Mouse (Mus musculus): ENCODE measurements around the gene Bnc2. TPM values are rescaled to one million over a fixed set of nuclear protein-coding genes. Genes with fewer than 3 reads are reported as not detected.

Bnc2 gene
- polyA plus RNA-seq, 1 experiment from 2014 or later, result 9.6 TPM

DNA sequence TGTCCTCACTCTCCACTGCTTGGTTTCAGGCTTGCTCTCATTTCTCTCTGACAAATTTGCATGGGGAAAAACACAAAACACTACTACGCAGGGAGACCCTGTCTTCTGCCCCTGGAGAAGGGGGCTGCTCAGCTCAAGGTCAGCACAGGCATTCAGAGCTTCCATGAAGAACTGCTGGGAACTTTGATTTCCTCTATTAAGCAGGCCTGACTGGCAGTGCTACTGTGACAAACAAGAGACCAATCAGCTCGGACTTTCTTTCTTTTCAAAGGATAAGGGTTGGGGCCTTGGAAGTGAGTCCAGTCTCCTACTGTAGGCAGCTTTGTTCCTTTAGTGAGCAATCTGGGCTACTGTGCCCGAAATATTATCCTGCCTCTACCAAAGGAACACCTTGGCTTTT, 400.9 kb downstream of the Bnc2 start:
- no peaks in the 10 kb centered on the region for H3K36me3 ChIP-seq
- H3K27me3 ChIP-seq (replicated peaks), result no peaks in the 10 kb centered on the region
- no peak overlapping the region for H3K27ac ChIP-seq
- 35% methylated on average over 3 of the region's 3 CpGs for WGBS
- H3K4me3 ChIP-seq, result no peak overlapping the region
- H3K9ac ChIP-seq, result no peak overlapping the region
- no peak for ATAC-seq (ENCODE audit: low FRiP score, low read depth)
- no peaks in the 10 kb centered on the region for H3K9me3 ChIP-seq
- H3K4me2 ChIP-seq (replicated peaks), result no peak overlapping the region
- H3K4me1 ChIP-seq, result peaks cover 5% of the 10 kb centered on the region; the same call in 1 of the 2 replicates

DNA sequence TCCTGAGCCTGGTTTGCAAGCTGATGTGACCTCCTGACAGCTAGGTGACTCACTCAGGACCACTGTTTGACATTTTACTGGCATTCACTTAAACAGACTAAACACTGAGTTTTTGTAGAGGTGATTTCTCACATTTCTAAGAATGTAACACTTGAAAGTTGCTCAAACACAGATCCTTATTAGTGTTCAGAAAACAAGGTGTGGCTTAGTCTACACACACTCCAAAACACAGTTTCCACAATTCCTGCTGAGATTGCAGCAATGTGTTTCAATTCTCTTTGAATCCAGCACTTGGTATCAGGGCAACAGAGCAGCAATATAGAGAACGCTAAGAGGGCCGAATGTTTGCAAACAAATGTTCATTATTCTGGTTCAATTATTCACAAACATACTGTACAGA, 402.2 kb downstream of the Bnc2 start:
- H3K27me3 ChIP-seq (replicated peaks), result no peaks in the 10 kb centered on the region
- no peak for ATAC-seq (ENCODE audit: low FRiP score, low read depth)
- H3K36me3 ChIP-seq, result no peaks in the 10 kb centered on the region
- no peaks in the 10 kb centered on the region for H3K9me3 ChIP-seq
- 85% methylated on average over 2 of the region's 2 CpGs for WGBS
- H3K9ac ChIP-seq, result no peak overlapping the region
- no peak overlapping the region for H3K4me2 ChIP-seq (replicated peaks)
- H3K4me3 ChIP-seq, result no peak overlapping the region
- peaks cover 5% of the 10 kb centered on the region; the same call in 1 of the 2 replicates for H3K4me1 ChIP-seq
- no peak overlapping the region for H3K27ac ChIP-seq

DNA sequence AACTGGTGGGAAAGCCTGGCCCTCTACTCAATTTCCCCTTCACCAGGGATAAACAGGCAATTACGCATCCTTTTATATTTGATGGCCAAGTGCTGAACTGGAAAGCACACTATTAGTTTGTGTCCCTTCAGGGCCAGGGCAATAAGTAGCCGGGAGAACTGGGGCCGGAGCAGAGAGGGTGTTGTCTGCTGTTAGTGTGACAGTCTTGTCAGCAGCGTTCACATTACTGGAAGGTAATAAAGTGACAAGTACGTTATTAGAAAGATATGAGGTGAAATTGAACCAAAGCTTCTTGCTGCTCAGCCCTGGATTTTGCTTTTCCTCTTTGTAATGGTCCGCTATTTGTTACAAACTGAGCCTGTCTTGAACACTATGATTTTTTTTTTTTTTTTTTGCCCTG, 405.2 kb downstream of the Bnc2 start:
- Histone ChIP-seq H3K36me3 (no peaks in the 10 kb centered on the region), H3K4me2 (replicated peaks) (no peak overlapping the region), H3K27me3 (replicated peaks) (no peaks in the 10 kb centered on the region), H3K4me1 (peaks cover 5% of the 10 kb centered on the region; the same call in 1 of the 2 replicates), H3K9ac (no peak overlapping the region), H3K9me3 (no peaks in the 10 kb centered on the region), H3K4me3 (no peak overlapping the region), H3K27ac (no peak overlapping the region)
- no peak for ATAC-seq (ENCODE audit: low FRiP score, low read depth)
- 72% methylated on average over 6 of the region's 6 CpGs for WGBS

GRCm38 (mm10) chr4:84247356-84247755, 427.7 kb downstream of the Bnc2 start:
- Histone ChIP-seq H3K9ac (no peak overlapping the region), H3K27ac (no peak overlapping the region), H3K4me3 (no peak overlapping the region), H3K4me2 (replicated peaks) (no peak overlapping the region), H3K4me1 (no peaks in the 10 kb centered on the region), H3K9me3 (no peaks in the 10 kb centered on the region), H3K27me3 (replicated peaks) (no peaks in the 10 kb centered on the region), H3K36me3 (no peaks in the 10 kb centered on the region)
- WGBS, result 88% methylated on average over 2 of the region's 2 CpGs
- ATAC-seq (ENCODE audit: low FRiP score, low read depth), result no peak

- Histone ChIP-seq H3K4me3 (no peak overlapping the region), H3K9ac (no peak overlapping the region), H3K4me2 (replicated peaks) (no peak overlapping the region), H3K9me3 (no peaks in the 10 kb centered on the region), H3K27me3 (replicated peaks) (no peaks in the 10 kb centered on the region), H3K36me3 (no peaks in the 10 kb centered on the region), H3K4me1 (no peaks in the 10 kb centered on the region), H3K27ac (no peak overlapping the region)
- WGBS, result 74% methylated on average over 7 of the region's 7 CpGs
- no peak for ATAC-seq (ENCODE audit: low FRiP score, low read depth)
These were observed 442.7 kb downstream of the Bnc2 start for GRCm38 (mm10) chr4:84232346-84232745.

- no peak overlapping the region for H3K27ac ChIP-seq
- no peaks in the 10 kb centered on the region for H3K4me1 ChIP-seq
- no peak overlapping the region for H3K9ac ChIP-seq
- no peaks in the 10 kb centered on the region for H3K27me3 ChIP-seq (replicated peaks)
- H3K9me3 ChIP-seq, result no peaks in the 10 kb centered on the region
- H3K36me3 ChIP-seq, result no peaks in the 10 kb centered on the region
- 93% methylated on average over 2 of the region's 2 CpGs for WGBS
- ATAC-seq (ENCODE audit: low FRiP score, low read depth), result no peak
- H3K4me3 ChIP-seq, result no peak overlapping the region
- H3K4me2 ChIP-seq (replicated peaks), result no peak overlapping the region
These were observed 443.8 kb downstream of the Bnc2 start for GRCm38 (mm10) chr4:84231251-84231650.

GRCm38 (mm10) chr4:84229189-84229960, 445.7 kb downstream of the Bnc2 start:
- Histone ChIP-seq H3K36me3 (no peaks in the 10 kb centered on the region), H3K4me3 (no peak overlapping the region), H3K27me3 (replicated peaks) (no peaks in the 10 kb centered on the region), H3K9me3 (no peaks in the 10 kb centered on the region), H3K4me1 (no peaks in the 10 kb centered on the region), H3K9ac (no peak overlapping the region), H3K27ac (no peak overlapping the region), H3K4me2 (replicated peaks) (no peak overlapping the region)
- no peak for ATAC-seq (ENCODE audit: low FRiP score, low read depth)
- 83% methylated on average over 10 of the region's 10 CpGs for WGBS

DNA sequence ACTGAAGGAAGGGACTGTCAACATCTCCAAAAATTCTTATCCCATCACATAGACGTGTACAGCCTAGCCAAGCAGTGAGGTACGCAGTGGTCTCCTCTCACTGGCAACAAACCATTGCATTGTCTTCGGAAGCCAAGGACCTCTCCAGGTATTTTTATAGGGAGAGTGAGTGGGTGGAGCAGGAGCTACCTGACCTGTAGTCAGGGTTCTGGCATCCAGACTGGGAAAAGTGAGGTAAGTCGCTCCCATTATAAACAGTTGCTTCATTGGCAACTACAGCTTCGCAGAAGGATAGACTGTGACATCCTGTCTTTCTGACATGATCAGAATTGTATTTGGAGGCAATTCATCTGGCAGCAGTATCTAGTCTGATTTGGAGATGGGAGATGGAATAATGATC, 446.5 kb downstream of the Bnc2 start:
- Histone ChIP-seq H3K4me1 (no peaks in the 10 kb centered on the region), H3K9ac (no peak overlapping the region), H3K27me3 (replicated peaks) (no peaks in the 10 kb centered on the region), H3K36me3 (no peaks in the 10 kb centered on the region), H3K27ac (no peak overlapping the region), H3K4me2 (replicated peaks) (no peak overlapping the region), H3K9me3 (no peaks in the 10 kb centered on the region), H3K4me3 (no peak overlapping the region)
- 94% methylated on average over 5 of the region's 5 CpGs for WGBS
- ATAC-seq (ENCODE audit: low FRiP score, low read depth), result no peak

Other genes starting within 250 kb of the Bnc2 start
- 9.8 and 10.5 TPM in 2 replicates for gene Cntln, start 209.0 kb upstream of the Bnc2 start, polyA plus RNA-seq (2016; fragmentation: Nextera tagmentation; extraction: Ambion mirVana)